ENCODE assay signal across 8 mouse cellular contexts in genomic region chr4:140617391-140618385, GRCm38 (mm10). TPM values are rescaled to one million over a fixed set of nuclear protein-coding genes. Genes with fewer than 3 reads are reported as not detected.
DNase-seq lines count a peak whose midpoint lies in the region; ATAC-seq lines count a peak whose summit lies in the region.

No protein-coding gene starts in this region.

- peak overlapping the region; percentile 60 for H3K27ac ChIP-seq in heart, embryonic 11.5 days (ENCODE audit: low read depth, low read length)
- peak overlapping the region; percentile 83 for H3K27ac ChIP-seq in kidney, embryonic 16.5 days (ENCODE audit: low read length)

- intact Hi-C loops in heart, postnatal 25 days (cut with DNase I) = loop anchor here (5.0 kb wide), 1 partner anchor 35 kb away; no protein-coding TSS in a partner anchor

- H3K9ac ChIP-seq in heart, embryonic 11.5 days (ENCODE audit: low read depth, low read length) = no peak overlapping the region
- 0 out of 2 replicates have a peak overlapping the region, but pooled peaks have one; percentile 20 for H3K9ac ChIP-seq in kidney, embryonic 16.5 days (replicated peaks; ENCODE audit: low read length)

- ATAC-seq in heart, embryonic 11.5 days (replicated peaks; ENCODE audit: insufficient number of reproducible peaks, low FRiP score, low TSS enrichment) = no peak
- ATAC-seq in kidney, embryonic 16.5 days (ENCODE audit: low FRiP score, low TSS enrichment) = peak; percentile 59
- ATAC-seq in erythroid progenitor cell, adult 5-6 weeks (replicated peaks; ENCODE audit: low FRiP score, poor library complexity, severe bottlenecking) = no peak

- no peak overlapping the region for H3K4me2 ChIP-seq in heart, embryonic 11.5 days
- H3K4me2 ChIP-seq in kidney, embryonic 16.5 days (replicated peaks; ENCODE audit: low read depth, low read length) = no peak overlapping the region

- H3K4me1 ChIP-seq in heart, embryonic 11.5 days (ENCODE audit: control insufficient read depth, insufficient read depth, low read length) = peaks cover 17% of the 10 kb centered on the region
- H3K4me1 ChIP-seq in kidney, embryonic 16.5 days (ENCODE audit: insufficient read depth, low read length) = peaks cover 54% of the 10 kb centered on the region

- H3K9me3 ChIP-seq in heart, embryonic 11.5 days (replicated peaks; ENCODE audit: control insufficient read depth, low read length) = no peaks in the 10 kb centered on the region
- H3K9me3 ChIP-seq in kidney, embryonic 16.5 days (ENCODE audit: low read length) = no peaks in the 10 kb centered on the region

- no peaks in the 10 kb centered on the region for H3K36me3 ChIP-seq in heart, embryonic 11.5 days (ENCODE audit: control insufficient read depth, insufficient read depth, low read length)
- H3K36me3 ChIP-seq in kidney, embryonic 16.5 days (ENCODE audit: insufficient read depth, low read length) = no peaks in the 10 kb centered on the region

- H3K27me3 ChIP-seq in heart, embryonic 11.5 days (ENCODE audit: control insufficient read depth, insufficient read depth, low read length) = no peaks in the 10 kb centered on the region
- H3K27me3 ChIP-seq in kidney, embryonic 16.5 days (ENCODE audit: insufficient read depth, low read length) = no peaks in the 10 kb centered on the region

- 57% methylated on average over 16 of the region's 16 CpGs for WGBS in heart, embryonic 11.5 days (ENCODE audit: insufficient replicate concordance)
- WGBS in kidney, embryonic 16.5 days = 55% methylated on average over 16 of the region's 16 CpGs

- peak; percentile 97 for DNase-seq in heart, adult 11 months
- no peak for DNase-seq in heart, postnatal 25 days (ENCODE audit: low spot score)
- DNase-seq in cerebellum, postnatal 14 days = peak; percentile 61 to 64
- peak; percentile 57 for DNase-seq in lung, postnatal 14 days
- peak; percentile 66 for DNase-seq in thymus, postnatal 14 days

- no peak overlapping the region for H3K4me3 ChIP-seq in heart, embryonic 11.5 days (ENCODE audit: low read depth, low read length)
- H3K4me3 ChIP-seq in kidney, embryonic 16.5 days (ENCODE audit: low read length) = no peak overlapping the region

RNA-seq across cellular contexts. Expression of gene Arhgef10l, which starts 48.1 kb away (rescaled TPM):
- total RNA-seq in heart, postnatal 25 days (2021) = 10 to 100 TPM; 62.4 to 63.9 TPM
- 9.7 and 12.9 TPM in 2 replicates for polyA plus RNA-seq in heart, embryonic 11.5 days (2014; fragmentation: Nextera tagmentation; extraction: Ambion mirVana)
- polyA plus RNA-seq in kidney, embryonic 16.5 days (2015; fragmentation: Nextera tagmentation; extraction: Ambion mirVana) = 25.4 and 27.7 TPM in 2 replicates
- total RNA-seq in erythroid progenitor cell, adult 5-6 weeks (2015; ENCODE audit: low replicate concordance) = not detected in 2 replicates
- total RNA-seq in erythroid progenitor cell, adult 5-6 weeks (2017; ENCODE audit: low replicate concordance) = 0.64 and 1.4 TPM in 2 replicates

Comparison
In these comparisons a context has a peak if more than half of its experiments do, and no peak if none do; other contexts are left out.
1. RNA of gene Arhgef10l, which starts 48.1 kb away (total RNA-seq): 62.4 to 63.9 TPM in heart, postnatal 25 days; 0.64 to 1.4 TPM in erythroid progenitor cell, adult 5-6 weeks; every median in the first group is over 10 times any median in the second.